Mouse (Mus musculus): Measurements from ENCODE around the gene Tssk6.

Tssk6 gene

DNA sequence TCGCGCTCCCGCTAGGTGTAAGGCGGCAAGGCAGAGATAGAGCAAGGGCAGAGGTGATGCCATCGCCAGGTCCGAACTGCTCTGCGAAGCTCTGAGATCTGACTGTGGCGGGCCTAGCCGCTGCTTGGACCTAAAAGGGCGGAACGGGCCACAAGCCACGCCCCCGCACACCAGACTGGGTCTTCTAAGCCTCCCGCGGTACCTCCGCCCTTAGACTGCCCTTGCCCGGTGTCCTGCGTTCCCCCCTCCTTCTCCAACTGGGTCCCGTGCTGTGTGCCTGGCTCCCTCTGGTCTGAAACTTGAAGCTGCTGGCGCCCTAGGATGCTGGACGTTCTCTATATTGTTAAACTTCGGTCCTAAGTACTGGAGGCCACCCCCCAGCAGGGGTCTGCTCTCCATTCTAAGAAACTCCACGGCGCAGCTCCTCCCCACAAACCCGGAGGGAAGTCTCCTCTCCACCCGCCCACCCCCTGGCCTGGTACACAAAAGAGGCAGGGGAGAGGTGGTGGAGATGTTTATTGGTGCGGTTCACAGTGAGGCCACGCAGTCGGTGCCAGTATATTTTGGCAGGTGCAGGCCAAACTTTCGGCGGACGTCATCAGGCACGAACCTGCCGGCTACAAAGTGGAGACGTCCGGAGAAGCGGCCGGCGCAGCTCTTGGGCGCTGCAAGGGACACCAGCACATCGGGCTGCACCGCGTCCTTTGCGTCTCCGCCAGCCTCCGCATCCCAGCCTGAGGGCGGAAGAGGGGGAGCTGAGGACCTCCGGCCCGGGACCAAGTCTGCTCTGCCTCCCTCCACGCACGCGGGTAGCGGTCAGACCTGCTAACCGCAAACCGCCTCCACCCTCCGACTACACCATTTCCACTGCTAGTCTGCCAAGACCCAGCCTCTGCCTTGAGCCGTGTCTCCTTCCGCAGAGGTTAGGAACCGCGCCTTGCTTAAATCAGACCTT is 14.4 kb upstream of the Tssk6 start, which contains the start of gene Cilp2:
Gene Cilp2 (minus strand): TSS at position 399 of the 955 bp plus-strand sequence.
- DNase-seq: peak; percentile 45

DNA sequence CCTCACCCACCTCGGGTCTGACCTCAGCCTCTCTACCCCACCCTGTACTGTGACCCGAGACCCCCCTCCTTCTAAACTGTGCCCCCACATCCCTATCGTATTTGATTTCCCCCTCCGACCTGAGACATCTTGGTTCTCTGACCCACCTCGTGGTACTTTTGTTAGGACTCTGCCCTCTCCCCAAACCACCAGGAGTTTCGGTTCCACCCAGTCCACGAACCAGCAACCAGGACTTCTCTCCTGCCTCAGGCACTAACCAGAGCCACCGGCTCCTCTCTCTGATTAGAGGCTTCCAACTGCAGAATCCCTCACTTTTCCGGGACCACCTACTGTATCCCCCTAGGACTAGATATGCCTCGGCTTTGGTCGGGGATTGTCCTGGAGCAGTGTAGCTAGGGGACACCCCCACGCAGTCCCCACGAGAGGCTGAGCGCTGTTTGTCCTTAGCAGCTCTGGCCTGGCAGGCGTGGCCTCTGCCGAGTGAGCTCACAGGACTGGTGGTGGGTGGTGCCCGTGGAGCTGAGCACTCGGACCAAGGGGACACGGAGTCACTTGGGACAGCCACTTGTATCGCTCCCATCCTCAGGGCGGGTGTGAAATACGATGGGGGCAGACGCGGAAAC is 13.6 kb upstream of the Tssk6 start:
- peak; percentile 42 for DNase-seq

DNA sequence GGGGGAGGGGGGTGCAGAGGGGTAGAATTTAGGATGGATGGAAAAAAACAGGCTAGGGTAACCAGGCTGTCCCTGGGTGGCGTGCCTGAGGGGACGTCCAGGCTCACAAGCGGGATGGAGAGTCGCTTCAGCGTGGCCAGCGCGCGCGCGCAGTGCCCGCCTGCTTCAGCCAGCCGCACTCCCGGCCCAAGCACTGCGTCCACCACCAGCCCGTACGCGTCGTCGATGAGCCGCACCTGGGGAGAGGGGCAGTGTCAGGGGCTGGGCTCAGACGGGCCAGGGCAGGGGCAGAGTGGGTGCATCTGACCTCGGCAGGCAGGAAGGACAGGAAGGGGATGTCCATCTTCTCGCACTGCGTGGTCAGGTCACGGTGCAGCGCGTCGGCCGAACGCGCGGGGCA is 13.1 kb upstream of the Tssk6 start:
- no peak for DNase-seq

DNA sequence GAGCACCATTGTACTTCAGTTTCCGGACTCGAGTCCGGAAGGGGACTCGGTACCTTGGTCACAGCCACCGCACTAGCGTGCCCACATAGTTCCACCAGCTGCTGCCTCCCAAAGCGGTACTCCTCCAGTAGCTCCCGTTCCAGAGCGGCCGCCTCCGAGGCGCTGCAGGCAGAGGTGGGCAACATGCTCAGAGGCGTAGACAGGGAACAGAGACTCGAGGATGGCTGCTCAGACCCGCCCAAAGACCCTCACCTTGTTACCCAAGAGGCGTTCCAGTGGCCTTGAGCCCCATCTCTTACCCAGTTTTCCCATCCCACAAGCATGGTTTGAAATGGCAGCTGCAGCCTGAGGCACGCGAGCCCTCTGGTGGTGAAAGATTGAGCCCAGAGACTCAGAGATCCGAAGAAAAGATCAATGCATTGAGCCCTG is 11.2 kb upstream of the Tssk6 start:
- DNase-seq: peak; percentile 65

DNA sequence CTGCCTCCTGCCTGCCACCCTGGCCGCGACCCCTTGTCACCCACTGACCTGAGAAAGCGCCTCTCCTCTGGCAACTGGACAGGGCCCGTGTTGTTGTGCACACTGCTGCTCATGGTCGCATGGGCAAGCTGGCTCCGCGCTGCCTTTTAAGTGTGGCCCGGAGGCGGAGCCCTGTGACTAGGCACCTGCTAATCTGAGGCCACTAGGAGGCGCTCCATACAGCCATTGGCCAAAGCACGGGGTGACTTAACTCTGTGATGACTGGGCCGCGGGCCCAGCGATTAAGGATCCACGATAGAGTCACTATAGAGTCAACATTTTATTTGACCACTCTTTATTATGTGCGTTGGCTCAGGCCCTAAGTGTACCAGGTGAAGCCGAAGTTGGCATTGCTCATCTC is 8.1 kb upstream of the Tssk6 start:
- DNase-seq: peak; percentile 82

DNA sequence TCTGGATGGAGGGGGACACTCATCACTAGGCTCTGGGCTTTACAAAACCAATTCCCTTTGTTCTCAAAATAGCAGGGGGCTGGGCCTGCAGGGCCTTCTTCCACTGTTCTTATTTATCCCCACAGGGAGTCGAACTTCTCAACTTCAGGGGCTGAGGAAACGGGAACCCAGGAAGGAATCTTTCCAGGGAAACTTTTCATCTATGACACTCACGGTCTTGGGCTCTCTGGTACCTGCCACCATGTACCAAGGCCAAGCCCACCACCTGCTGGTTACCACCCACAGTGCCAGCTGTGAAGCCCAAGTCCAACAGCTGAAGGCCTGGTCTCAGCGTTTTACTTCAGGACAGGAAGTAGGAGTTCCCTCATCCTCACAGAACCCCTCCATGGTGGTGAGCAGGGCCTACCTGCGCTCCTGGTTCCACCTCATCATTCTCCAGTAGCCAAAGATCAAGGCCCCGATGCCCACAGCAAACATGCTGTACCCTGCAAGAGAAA is 7.1 kb upstream of the Tssk6 start:
- DNase-seq: no peak

DNA sequence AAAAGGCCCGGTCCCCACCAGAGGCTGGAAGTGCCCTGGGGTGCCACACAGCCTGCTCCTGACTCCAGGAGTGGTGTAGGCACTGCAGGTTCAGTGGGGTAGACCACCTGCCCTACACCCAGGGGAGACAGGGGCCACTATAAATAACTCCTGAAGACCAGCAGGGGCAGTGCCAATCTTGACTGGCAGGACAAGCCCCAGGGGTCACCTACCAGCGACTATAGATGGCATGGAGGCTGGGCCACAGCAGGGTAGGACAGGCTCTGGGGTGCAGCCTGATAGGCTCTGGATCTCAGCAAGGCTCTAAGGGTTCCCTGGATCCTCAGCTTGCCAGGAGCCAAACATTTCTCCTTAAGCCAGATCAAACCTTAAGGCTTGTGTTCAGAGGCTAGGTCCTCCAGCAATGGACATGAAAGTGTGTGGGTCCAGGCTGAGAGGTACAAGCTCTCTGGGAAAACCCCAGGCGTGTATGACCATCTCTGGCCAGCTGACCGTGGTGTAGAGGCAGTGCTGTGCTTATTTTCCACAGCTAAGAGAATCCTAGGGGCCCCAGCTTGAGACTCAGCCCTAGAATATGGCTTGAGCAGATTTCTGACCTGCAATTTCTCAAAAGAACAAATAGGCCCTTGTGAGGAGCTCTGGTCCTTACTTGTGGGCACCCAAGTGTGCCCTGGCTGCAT is 6.1 kb upstream of the Tssk6 start:
- no peak for DNase-seq

DNA sequence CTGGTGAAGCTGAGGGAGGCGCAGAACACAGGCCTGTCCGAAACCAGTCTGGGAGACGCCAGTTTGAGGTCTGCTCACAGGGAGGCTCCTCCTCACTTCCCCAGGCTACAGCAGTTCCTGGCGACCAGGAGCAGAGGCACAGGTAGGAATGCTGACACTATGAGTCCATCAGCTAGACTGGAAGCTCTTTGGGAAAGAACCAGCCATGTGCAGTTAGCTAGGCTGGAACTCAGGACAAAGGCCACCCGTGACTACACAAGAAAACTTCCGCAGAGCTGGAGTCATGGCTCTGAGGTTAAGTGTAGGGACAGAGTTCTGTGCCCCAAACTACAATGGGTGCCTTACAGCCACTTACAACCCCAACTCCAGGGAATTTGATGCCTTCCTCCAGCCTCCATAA is 4.1 kb upstream of the Tssk6 start:
- no peak for DNase-seq

DNA sequence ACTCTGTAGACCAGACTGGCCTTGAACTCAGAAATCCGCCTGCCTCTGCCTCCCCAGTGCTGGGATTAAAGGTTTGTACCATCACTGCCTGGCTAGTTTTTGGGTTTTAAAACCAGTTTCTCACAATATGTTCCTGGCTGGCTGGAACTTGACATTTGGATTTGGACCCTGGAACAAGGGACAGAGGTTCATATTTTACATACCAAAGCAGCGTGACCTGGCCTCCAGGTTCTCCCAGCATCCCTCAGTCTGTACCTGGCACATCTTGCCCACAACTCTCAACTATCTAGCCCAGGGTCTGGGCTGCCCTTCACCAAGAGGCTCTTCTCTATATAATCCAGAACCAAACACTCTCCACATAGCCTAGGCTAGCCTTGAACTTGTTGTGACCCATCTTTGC is 2.1 kb upstream of the Tssk6 start:
- no peak for DNase-seq

DNA sequence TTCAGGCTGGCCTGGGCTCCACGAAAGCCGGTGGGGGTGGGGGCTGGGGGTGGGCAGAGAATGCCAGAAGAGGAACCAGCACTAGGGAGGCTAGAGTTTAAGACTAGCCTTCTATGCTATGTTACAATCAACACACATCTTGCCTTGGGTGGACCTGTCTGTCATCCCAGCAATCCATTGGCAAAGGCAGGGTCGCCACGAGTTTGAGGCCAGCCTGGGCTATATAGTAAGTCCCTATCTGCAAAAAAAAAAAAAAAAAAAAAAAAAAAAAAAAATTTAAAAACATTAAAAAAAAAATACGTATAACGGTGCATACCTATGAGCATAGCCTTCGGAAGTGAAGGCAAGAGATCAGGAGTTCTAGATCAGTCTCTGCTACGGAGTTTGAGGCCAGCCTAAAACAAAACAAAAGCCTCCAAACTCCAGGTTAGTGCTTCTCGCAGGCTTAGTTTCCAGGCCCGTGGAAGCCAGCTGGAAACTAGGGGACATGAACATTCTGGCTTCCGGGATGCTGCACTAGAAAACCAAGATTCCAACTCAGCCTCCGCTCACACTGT is 1.0 kb upstream of the Tssk6 start:
- DNase-seq: no peak

DNA sequence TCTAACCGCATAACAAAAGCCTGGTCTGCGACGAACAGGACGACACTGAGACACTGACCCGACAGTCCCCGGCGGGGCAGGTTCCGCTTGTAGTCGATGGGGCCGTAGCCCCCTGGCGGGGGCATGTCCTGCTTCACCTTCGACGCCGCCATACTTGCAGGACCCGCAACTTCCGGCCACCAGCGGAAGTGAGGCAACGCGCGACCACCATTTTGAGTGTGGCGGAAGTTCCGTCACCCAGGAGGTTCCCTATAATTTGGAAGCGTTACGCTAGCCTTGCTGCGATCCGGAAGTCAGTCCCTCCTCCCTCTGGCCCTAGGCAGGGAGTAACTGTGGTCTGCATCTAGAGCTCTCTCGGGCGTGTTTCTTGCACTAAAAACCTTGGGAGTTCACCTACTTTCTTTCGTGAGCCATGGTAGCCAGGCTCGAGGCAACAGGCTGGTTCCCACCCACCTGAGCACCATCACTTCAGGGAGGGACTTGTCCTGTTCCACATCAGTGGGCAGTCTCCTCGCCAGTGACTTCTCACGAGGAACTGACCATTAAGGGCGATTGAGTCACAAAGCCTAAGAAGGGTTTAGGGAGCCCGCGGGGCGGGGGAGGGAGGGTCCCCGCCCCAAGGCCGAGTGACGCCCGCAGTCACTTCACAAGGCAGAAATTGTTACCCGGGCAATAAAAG is 361 bp upstream of the Tssk6 start:
- DNase-seq: peak; percentile 98

DNA sequence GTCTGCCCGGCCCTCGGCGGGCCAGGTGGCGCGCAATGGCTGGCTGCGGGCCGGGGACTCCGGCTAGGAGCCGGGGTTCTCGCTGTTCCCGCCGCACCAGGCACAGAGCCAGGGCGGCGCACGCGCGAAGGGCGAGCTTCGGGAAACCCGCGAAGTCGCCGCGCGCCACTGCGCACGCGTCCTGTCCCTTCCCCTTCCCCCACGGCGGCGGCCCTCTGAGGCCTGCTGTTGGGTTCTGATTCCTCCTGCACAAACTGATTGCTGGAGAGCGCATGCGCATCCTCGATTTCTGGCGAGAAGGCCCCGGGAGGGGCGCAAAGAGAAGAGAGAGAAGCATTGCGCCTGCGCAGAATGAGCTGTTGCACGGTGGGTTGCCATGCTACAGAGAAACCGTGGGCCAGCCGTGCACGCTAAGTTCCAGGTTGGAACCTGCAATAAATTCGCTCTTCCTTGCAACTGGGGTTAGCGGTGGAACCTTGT is 1.1 kb downstream of the Tssk6 start:
- peak; percentile 99 for DNase-seq

DNA sequence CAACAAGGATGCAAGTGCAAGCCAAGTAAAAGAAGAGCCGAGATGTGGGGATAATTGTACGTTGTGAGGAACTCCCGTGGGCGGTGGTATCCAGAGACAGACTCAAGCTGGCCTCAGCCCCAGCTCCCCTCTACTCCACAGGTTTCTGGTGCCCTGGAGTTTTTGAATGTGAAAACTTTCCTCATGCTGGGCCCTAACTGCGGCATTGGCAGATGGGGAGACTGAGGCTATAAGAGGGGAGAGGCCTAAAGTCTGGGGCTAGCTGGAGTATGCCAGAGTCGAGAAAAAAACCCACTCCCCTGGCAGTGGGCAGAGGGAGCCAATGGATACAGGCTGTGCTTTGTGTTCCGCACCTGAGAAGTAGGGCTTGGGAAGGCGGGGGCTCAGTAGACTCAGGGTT is 2.1 kb downstream of the Tssk6 start:
- no peak for DNase-seq

DNA sequence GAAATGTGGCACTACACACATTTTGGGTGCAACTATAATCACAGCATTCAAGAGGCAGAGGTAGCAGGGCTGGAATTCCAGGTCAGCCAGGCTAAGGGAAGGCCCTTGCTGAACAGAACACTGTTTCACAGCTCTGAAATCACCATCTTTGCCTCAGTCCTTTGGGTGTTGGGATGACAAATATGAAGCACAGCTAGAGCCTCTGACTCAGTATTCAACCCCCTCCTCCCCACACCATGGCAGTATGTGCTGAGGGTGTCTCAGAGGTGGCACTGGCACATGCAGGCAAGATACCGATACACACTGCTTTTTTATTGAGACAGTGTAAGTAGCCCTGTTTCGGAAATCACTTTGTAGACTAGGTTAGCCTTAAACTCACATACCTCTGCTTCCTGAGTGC is 4.3 kb downstream of the Tssk6 start:
- DNase-seq: no peak

DNA sequence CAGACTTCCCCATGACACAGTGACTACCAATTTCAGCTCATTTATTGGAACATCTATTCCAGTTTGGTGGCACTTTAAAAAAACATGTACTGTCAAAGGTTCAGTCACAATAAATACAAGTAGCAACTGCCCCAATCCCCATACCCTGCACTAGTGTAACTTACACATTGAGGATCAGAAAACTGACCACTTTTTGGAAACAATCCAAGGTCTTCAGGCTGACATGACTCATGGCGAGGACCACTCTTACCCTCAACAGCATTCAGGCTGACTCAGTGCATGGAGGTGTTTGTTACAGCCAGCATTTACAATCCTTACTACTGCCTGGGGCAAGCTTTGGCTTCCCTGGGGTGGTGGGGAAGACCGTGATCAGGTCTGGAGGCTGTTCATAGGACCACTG is 5.1 kb downstream of the Tssk6 start:
- no peak for DNase-seq

DNA sequence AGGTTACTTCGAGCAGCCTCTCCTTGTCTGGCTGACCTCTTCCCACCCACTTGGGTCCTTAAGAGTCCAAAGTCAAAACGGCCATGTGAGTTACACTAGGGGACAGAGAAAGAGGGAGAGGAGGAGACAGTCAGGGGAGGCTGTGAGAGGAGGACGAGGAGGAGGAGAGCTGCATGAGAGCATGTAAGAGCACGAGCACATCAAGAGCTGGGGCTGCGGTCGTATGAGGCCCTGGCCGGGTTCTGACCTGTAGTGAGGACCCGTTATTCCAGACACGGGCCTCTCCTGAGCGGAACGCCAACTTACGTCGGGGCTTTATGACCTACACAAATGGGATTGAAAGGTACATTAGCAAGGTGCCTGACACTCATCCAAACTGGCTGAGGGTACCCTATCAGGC is 9.9 kb downstream of the Tssk6 start:
- DNase-seq: no peak

DNA sequence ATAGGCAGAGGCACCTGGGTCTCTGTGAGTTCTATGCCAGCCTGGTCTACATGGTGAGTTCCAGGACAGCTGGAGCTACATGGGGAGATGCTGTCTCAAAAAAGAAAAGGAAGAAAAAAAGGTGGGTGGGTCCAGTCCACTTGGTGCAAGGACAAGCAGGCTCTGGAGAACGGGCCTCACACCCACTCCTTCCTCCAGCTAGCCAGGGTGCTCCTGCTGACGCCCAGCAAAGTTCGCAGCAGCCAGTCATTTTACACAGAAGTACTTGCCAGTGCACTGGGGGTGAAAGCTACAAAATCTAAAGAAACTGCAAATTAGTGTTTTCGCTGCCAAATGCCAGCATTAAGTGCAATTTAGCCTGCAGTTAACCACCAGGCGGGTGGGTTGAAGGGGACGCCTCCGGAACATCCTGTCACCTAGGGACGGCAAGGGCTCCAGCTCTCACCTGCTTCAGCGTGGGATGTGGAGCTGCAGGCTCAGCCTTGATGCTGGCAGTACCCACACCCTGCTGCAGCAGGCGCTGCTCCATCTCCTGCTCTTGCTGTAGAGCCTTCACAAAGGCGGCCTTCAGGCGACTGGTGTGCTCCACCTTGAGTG is 10.6 kb downstream of the Tssk6 start:
- DNase-seq: no peak

DNA sequence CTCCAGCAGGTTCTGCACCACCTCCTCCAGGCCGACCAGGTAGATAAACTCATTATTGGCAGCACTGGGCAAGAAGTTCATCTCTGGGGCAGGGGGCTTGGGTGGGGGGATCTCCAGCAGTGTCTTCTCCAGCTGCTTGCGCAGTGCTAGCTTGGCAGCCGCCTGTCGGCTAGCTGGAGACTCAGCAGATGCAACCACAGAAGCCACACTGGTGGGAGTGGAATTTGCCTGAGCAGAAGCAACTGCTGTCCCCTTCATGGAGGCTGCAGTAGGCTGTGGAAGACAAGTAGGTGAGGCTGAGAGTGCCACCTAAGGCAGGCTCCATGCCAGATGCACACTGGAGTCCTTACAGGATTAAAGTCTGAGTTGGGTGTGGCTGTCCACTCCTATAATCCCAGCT is 12.5 kb downstream of the Tssk6 start:
- no peak for DNase-seq

DNA sequence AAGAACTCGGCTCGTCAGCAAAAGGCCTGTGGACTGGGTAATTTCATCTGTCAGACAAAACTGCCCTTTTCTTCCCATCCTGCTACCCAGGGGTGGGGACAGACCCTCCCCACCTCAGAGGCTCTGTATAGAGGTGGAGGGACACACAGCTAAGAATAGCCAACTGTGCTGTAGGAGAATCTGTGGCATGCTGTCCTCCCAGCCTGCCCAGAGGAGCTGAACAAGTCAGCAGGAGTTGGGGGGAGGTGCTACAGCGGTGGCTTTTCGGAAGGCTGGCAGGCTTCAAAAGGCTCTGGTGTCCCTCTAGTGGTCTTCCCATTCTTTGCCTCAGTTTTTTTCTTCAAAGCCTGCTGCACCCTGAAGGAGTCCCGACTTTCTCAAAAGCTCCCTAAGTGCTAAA is 13.8 kb downstream of the Tssk6 start:
- peak; percentile 48 for DNase-seq

DNA sequence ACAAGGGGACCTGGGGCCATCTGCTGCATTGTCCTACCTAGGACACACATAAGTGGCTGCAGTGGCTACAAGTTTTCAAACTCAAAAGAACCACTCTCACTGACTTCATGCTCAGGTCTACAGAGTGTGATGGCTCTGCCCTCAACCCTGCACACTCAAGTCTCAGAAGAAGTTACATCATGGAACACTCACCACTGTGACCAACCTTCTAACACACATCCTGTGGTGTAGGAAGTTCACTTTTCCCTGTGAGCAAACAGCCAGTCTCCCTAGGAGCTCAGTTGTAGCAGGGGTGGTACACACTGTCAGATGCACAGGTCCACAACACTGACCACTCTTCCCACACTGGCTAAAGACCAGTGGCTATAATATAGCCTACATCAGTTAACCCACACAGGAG is 16.5 kb downstream of the Tssk6 start:
- no peak for DNase-seq

DNA sequence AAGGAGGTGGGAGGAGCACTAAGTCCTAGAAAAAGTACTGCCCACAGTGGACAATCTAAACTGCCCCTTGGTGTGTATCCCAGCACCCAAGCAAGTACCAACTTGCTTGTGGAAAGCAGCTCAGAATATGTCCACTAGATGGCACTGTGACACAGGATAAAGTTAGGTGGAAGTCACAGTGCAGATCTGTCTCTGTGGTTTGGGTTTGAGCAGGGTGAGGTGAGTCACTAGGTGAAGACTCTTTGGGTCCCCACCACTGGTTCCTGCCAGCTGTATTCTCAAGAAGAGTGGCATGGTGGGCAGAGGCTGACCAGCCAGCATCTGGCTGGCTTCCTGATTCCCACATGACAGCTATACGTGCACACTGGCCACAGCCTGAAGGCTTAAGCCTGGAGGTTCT is 17.0 kb downstream of the Tssk6 start:
- peak; percentile 89 for DNase-seq

All from lung, postnatal 10 days (tissue).